Mouse (Mus musculus): Measurements from ENCODE around the gene Matn1.

DNA sequence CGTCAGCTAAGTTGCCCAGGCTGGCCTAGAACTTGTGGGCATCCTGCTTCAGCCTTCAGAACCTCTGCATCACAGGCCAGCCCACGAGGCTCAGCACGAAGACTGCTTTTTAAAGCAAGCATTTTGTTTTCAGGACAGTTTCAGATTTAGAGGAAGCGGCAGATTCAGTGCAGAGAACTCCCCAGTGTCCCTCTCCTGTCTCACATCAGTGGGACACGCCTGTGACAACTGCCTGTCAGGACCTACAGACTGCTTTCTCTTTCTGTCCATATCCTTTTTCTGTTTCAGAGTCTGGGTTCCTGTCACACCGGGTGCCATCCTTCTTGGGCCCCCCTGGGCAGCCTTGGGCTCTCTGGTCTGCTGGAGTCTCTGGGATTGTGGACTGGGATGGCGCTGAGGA lies 27.5 kb upstream of the Matn1 start:
- TF ChIP-seq CTCF (IDR thresholded peaks at IDR 0.05; ENCODE audit: extremely low read depth, insufficient read depth, insufficient read length, insufficient replicate concordance): no peak
- no peak for TF ChIP-seq POLR2A (IDR thresholded peaks at IDR 0.05; ENCODE audit: low read depth, low read length)
